Mouse (Mus musculus) R1 (cell line): ENCODE data around the gene Col26a1.

ENCODE experiments used
- DNase-seq: peaks from one replicate; pipeline ENCODE4 v3.0.0-alpha.2; 2018; ENCODE audit warnings: low read depth, low spot score

Gene Col26a1

DNA sequence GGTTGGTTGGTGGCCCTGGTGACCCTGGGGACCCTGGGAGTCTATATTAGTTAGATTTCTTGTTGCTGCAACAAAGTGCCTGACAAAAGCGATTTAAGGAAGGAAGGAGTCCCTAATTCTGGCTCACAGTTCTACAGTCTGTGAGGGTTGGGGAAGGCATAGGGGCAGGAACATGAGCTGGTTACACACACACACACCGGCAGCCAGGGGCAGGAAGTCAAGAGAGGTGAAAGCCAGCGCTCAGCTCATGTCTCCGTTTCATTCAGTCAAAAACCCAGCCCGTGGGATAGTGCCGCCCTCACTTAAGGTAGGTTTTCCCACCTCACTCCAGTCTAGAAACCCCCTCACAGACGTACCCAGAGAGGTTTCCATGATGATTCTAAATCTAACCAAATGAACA, 189.6 kb downstream of the Col26a1 start:
- no peak for DNase-seq

GRCm38 (mm10) chr5:136692784-136693183, 190.2 kb downstream of the Col26a1 start, which contains the start of gene Myl10:
TSS of gene Myl10 (plus strand) at chr5:136693146.
- no peak for DNase-seq
